Mouse (Mus musculus) heart, embryonic 13.5 days (tissue): Measurements from ENCODE around the gene Ptprm. TPM values are rescaled to one million over a fixed set of nuclear protein-coding genes. Genes with fewer than 3 reads are reported as not detected.
A peak's percentile ranks its signal among the peaks of the same experiment; 100 is the strongest.

ENCODE experiments used
- ATAC-seq: fragments of 200-750 bp; cut with Nextera tagmentation; 2 replicates; pipeline ENCODE4 v1.8.0; 2017; ENCODE audit warnings: moderate TSS enrichment; ENCODE audit not compliant: insufficient number of reproducible peaks, low FRiP score, low TSS enrichment; ENCODE audit errors: extremely low read depth
- H3K27ac ChIP-seq: fragments of 300-500 bp; sonication (generic); replicated peaks from 2 replicates; pipeline ENCODE4 v1.5.1; 2015; ENCODE audit warnings: moderate library complexity, mild to moderate bottlenecking, inconsistent platforms
- H3K27me3 ChIP-seq: fragments of 300-500 bp; sonication (generic); replicated peaks from 2 replicates; pipeline ENCODE4 v1.6.1; 2015; ENCODE audit warnings: mild to moderate bottlenecking, inconsistent platforms
- H3K36me3 ChIP-seq: fragments of 300-500 bp; sonication (generic); 2 replicates; pipeline ENCODE4 v1.6.1; 2015; ENCODE audit warnings: mild to moderate bottlenecking, inconsistent platforms
- H3K4me1 ChIP-seq: fragments of 300-500 bp; sonication (generic); 2 replicates; pipeline ENCODE4 v1.6.1; 2015; ENCODE audit warnings: inconsistent platforms
- H3K4me2 ChIP-seq: fragments of 300-500 bp; sonication (generic); 2 replicates; pipeline ENCODE4 v1.6.1; 2015; ENCODE audit warnings: inconsistent platforms, mild to moderate bottlenecking, moderate library complexity
- H3K4me3 ChIP-seq: fragments of 300-500 bp; sonication (generic); 2 replicates; pipeline ENCODE4 v1.5.1; 2015; ENCODE audit warnings: moderate library complexity, mild to moderate bottlenecking, inconsistent platforms
- H3K9ac ChIP-seq: fragments of 300-500 bp; sonication (generic); 2 replicates; pipeline ENCODE4 v1.6.1; 2015; ENCODE audit warnings: inconsistent platforms, mild to moderate bottlenecking, moderate library complexity
- H3K9me3 ChIP-seq: fragments of 300-500 bp; sonication (generic); 2 replicates; pipeline ENCODE4 v1.6.1; 2016; ENCODE audit warnings: inconsistent platforms
- WGBS: fragments of 180-500 bp; shearing (Covaris S2); methylation state at CpG from one replicate; pipeline ENCODE4 v1.1.7; 2015; ENCODE audit warnings: mixed read lengths; 5-methylcytosine and 5-hydroxymethylcytosine counted together
- polyA plus RNA-seq: library from polyadenylated mRNA; unstranded; fragments of >200 nt; fragmentation: Nextera tagmentation; extraction: Ambion mirVana; gene quantifications from 2 replicates; pipeline ENCODE4 v1.2.1, GENCODE M21; 2015

Ptprm gene
- polyA plus RNA-seq, 1 experiment from 2014 or later: 12.7 TPM

DNA sequence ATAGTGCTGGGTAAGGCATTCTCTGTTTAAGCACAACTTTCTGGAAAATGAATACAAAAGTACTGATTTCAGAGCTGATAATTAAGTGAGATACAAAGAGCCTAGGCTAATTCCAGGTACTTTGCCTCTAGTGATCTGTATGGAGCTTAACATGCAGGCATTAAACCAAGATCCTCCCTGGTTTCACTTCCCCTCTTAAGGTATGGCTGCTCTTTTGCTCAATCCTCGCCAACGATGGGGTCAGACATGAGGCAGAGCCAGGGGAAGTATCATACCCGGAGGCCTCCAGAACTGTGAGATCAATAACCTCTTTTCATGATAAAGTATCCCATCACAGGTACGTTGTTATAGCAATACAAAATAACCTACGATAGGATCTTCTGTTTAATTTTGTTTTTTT lies 5.3 kb upstream of the Ptprm start:
- Histone ChIP-seq H3K27me3 (no peaks in the 10 kb centered on the region), H3K36me3 (no peaks in the 10 kb centered on the region), H3K27ac (no peak overlapping the region), H3K4me3 (no peak overlapping the region), H3K4me2 (no peak overlapping the region), H3K9me3 (no peaks in the 10 kb centered on the region), H3K9ac (no peak overlapping the region), H3K4me1 (peaks cover 9% of the 10 kb centered on the region; the same call in 1 of the 2 replicates)
- no peak for ATAC-seq
- WGBS: 88% methylated on average over 5 of the region's 5 CpGs

GRCm38 (mm10) chr17:67358541-67358940 lies 4.3 kb upstream of the Ptprm start:
- Histone ChIP-seq H3K9me3 (no peaks in the 10 kb centered on the region), H3K4me3 (no peak overlapping the region), H3K9ac (no peak overlapping the region), H3K27me3 (no peaks in the 10 kb centered on the region), H3K4me2 (no peak overlapping the region), H3K36me3 (no peaks in the 10 kb centered on the region), H3K4me1 (peaks cover 9% of the 10 kb centered on the region; the same call in 1 of the 2 replicates), H3K27ac (no peak overlapping the region)
- 74% methylated on average over 7 of the region's 7 CpGs for WGBS
- no peak for ATAC-seq

DNA sequence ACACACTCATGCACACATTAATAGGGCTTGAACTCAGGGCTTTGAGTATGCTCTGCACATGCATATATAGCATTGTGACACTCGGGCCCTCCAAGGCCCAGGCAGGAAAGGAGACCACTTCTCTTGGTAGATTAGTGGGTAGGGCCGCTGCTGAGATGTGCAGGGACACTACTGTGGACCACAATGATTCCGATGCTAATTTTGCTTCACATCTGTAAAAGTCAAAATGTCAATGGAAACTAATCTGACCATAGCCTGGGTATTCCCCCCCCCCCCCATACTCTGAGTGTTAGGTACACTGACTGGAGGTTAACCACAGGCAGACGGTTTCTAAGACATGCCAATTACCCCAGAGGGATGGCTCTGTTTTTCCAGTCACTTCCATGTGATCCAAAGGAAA lies 2.9 kb upstream of the Ptprm start:
- H3K36me3 ChIP-seq: no peaks in the 10 kb centered on the region
- peaks cover 14% of the 10 kb centered on the region for H3K4me1 ChIP-seq
- no peak overlapping the region for H3K27ac ChIP-seq
- H3K9ac ChIP-seq: no peak overlapping the region
- H3K4me3 ChIP-seq: no peak overlapping the region
- no peaks in the 10 kb centered on the region; the same call in 1 of the 2 replicates for H3K27me3 ChIP-seq
- H3K9me3 ChIP-seq: no peaks in the 10 kb centered on the region
- 76% methylated on average over 4 of the region's 4 CpGs for WGBS
- H3K4me2 ChIP-seq: no peak overlapping the region
- no peak for ATAC-seq

DNA sequence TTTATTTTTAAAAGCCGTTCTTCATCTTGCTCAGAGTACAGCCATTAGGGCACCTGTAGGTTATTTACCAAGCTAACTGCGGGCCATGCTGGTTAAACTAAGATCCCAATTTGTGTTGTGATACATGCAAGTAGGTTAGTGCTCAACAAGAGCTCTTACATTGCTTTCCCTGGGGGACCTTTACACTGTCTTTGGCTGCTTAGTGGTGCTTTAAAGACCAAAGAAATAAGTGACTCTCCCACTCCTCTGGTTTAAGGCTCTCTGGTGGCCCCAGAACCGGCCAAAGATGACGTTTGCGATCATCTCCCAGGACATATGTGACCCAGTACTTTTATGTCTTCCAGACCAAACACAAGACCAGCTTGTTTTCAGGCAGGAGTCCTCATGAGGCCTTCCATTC lies 994 bp upstream of the Ptprm start:
- ATAC-seq: no peak
- no peak overlapping the region for H3K9ac ChIP-seq
- 54% methylated on average over 5 of the region's 5 CpGs for WGBS
- no peaks in the 10 kb centered on the region; the same call in 1 of the 2 replicates for H3K27me3 ChIP-seq
- peak overlapping the region; percentile 91 for H3K4me2 ChIP-seq
- H3K4me3 ChIP-seq: peak overlapping the region; percentile 81
- peaks cover 17% of the 10 kb centered on the region for H3K4me1 ChIP-seq
- H3K36me3 ChIP-seq: no peaks in the 10 kb centered on the region
- no peaks in the 10 kb centered on the region for H3K9me3 ChIP-seq
- H3K27ac ChIP-seq: no peak overlapping the region

GRCm38 (mm10) chr17:67353796-67354450 lies 334 bp downstream of the Ptprm start:
- Histone ChIP-seq H3K4me2 (peak overlapping the region; percentile 91), H3K9me3 (no peaks in the 10 kb centered on the region), H3K36me3 (no peaks in the 10 kb centered on the region), H3K4me3 (peak overlapping the region; percentile 81), H3K4me1 (peaks cover 17% of the 10 kb centered on the region), H3K27ac (peak overlapping the region; percentile 82), H3K9ac (peak overlapping the region; percentile 95), H3K27me3 (no peaks in the 10 kb centered on the region; the same call in 1 of the 2 replicates)
- under 1% methylated on average over 68 of the region's 68 CpGs for WGBS
- peak; percentile 47; the same call in 1 of the 2 replicates for ATAC-seq

- Histone ChIP-seq H3K27me3 (no peaks in the 10 kb centered on the region; the same call in 1 of the 2 replicates), H3K4me3 (peak overlapping the region; percentile 81), H3K9ac (peak overlapping the region; percentile 95), H3K27ac (peak overlapping the region; percentile 82), H3K4me2 (peak overlapping the region; percentile 91), H3K4me1 (peaks cover 17% of the 10 kb centered on the region), H3K36me3 (no peaks in the 10 kb centered on the region), H3K9me3 (no peaks in the 10 kb centered on the region)
- WGBS: 5% methylated on average over 50 of the region's 50 CpGs
- no peak for ATAC-seq
These were observed 1.1 kb downstream of the Ptprm start for GRCm38 (mm10) chr17:67352956-67353795.

- WGBS: 48% methylated on average over 5 of the region's 5 CpGs
- Histone ChIP-seq H3K4me1 (peaks cover 17% of the 10 kb centered on the region), H3K4me2 (peak overlapping the region; percentile 91), H3K4me3 (peak overlapping the region; percentile 81), H3K36me3 (no peaks in the 10 kb centered on the region), H3K27me3 (no peaks in the 10 kb centered on the region; the same call in 1 of the 2 replicates), H3K9ac (peak overlapping the region; percentile 95), H3K27ac (no peak overlapping the region), H3K9me3 (no peaks in the 10 kb centered on the region)
- no peak for ATAC-seq
These were observed 2.8 kb downstream of the Ptprm start for GRCm38 (mm10) chr17:67351423-67351822.

DNA sequence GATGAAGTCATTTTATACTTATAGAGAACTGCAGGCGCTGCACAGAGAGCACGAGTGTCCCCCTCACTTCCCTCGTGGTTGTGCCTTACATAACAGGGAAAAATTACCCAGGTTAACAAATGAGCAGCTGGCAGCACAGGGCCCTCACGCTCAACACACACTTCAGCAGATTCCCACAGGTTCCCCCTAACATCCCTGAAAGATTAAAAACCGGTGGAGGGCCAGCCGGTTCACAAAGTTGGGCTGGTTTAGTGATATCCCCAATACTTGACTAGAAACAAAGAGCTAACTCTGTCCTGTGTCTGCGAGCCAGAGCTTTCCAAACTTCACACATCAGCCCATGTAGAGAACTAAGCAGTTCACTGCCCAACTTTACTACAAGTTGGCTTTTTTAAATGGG lies 3.7 kb downstream of the Ptprm start:
- Histone ChIP-seq H3K4me1 (peaks cover 17% of the 10 kb centered on the region), H3K36me3 (no peaks in the 10 kb centered on the region), H3K27ac (no peak overlapping the region), H3K9ac (no peak overlapping the region), H3K9me3 (no peaks in the 10 kb centered on the region), H3K4me3 (no peak overlapping the region; the same call in 1 of the 2 replicates), H3K4me2 (peak overlapping the region; percentile 30), H3K27me3 (no peaks in the 10 kb centered on the region; the same call in 1 of the 2 replicates)
- ATAC-seq: no peak
- whole genome bisulfite sequencing: 61% methylated on average over 7 of the region's 7 CpGs

DNA sequence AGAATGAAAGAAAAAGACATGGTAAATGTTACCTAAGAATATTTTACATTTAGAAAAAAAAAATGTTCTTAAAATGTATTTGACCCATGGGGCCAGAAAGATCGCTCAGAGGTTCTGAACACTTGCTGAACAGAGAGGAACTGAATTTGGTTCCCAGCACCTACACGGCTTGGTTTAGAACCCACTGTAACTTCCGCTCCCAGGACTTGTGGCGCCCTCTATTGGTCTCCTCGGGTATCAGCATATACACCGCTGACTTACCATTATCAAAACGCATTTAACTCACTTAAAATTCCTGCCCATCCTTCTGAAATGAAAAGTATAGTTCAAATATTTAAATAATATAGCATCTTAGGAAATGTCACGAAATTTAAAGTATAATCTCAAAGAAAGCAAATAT lies 4.7 kb downstream of the Ptprm start:
- Histone ChIP-seq H3K27me3 (no peaks in the 10 kb centered on the region; the same call in 1 of the 2 replicates), H3K36me3 (no peaks in the 10 kb centered on the region), H3K4me1 (peaks cover 14% of the 10 kb centered on the region), H3K4me2 (no peak overlapping the region), H3K4me3 (no peak overlapping the region), H3K9ac (no peak overlapping the region), H3K9me3 (no peaks in the 10 kb centered on the region), H3K27ac (no peak overlapping the region)
- no peak for ATAC-seq
- 85% methylated on average over 8 of the region's 8 CpGs for WGBS

DNA sequence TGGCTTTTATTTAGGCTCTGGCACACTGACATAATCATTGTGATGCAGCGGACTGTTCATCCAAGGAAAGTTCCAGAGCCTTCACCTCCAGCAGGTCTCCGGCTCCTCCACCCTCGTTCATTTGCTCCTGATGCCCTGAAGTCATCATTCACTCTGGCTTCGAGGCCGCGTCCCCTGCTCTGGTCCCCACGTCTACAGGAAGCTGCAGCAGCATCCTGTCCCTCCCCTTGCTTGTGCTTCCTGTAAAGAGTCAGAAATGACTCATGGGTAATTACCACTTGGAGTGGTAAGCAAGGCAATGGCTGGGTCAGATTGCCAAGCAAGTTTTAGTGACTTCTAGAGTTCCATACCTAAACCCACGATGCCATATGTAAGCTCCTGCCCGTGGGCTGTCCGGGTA lies 7.3 kb downstream of the Ptprm start:
- ATAC-seq: no peak
- H3K27ac ChIP-seq: 0 out of 2 replicates have a peak overlapping the region, but pooled peaks have one; percentile 15
- WGBS: 69% methylated on average over 10 of the region's 10 CpGs

GRCm38 (mm10) chr17:67345157-67345556 lies 9.1 kb downstream of the Ptprm start:
- Histone ChIP-seq H3K4me1 (0 out of 2 replicates have a peak, but pooled peaks cover 6% of the 10 kb centered on the region), H3K36me3 (no peaks in the 10 kb centered on the region), H3K27me3 (no peaks in the 10 kb centered on the region), H3K4me3 (no peak overlapping the region), H3K9ac (no peak overlapping the region), H3K27ac (no peak overlapping the region), H3K9me3 (no peaks in the 10 kb centered on the region), H3K4me2 (no peak overlapping the region)
- 84% methylated on average over 8 of the region's 8 CpGs for WGBS
- ATAC-seq: no peak

More for the DNA sequence above, 7.3 kb downstream of the Ptprm start:
- Histone ChIP-seq H3K4me1 (peaks cover 15% of the 10 kb centered on the region), H3K36me3 (no peaks in the 10 kb centered on the region), H3K9me3 (no peaks in the 10 kb centered on the region), H3K4me3 (no peak overlapping the region), H3K27me3 (no peaks in the 10 kb centered on the region), H3K9ac (no peak overlapping the region), H3K4me2 (no peak overlapping the region)
